Mouse (Mus musculus) E14TG2a.4 (cell line): ENCODE results near the gene Celf2.

Source experiments
- CTCF ChIP-seq: conservative IDR thresholded peaks from 2 replicates; pipeline ENCODE4 v1.5.1; 2014; ENCODE audit warnings: low read length
- NANOG ChIP-seq: IDR thresholded peaks from 2 replicates; pipeline ENCODE4 v1.6.1; 2014; ENCODE audit warnings: borderline replicate concordance, low read length, mixed read lengths
- POU5F1 ChIP-seq: IDR thresholded peaks from 2 replicates; pipeline ENCODE4 v1.6.1; 2014; ENCODE audit warnings: low read length, borderline replicate concordance

- TF ChIP-seq CTCF (no peak), POU5F1 (no peak), NANOG (no peak)
These were observed 950.8 kb downstream of the Celf2 start for GRCm38 (mm10) chr2:6558303-6559254.
